Mouse (Mus musculus) gastrocnemius, postnatal 14 days (tissue): ENCODE data around the gene Aknad1. TPM values are rescaled to one million over a fixed set of nuclear protein-coding genes. Genes with fewer than 3 reads are reported as not detected.

ENCODE experiments used
- DNase-seq: peaks from one replicate; pipeline ENCODE4 v3.0.0; 2021; ENCODE audit warnings: mixed read lengths
- intact Hi-C: fragments of 180-260 bp; cut with DNase I; formaldehyde crosslinking; loops from one replicate; pipeline ENCODE4 v1.15.1; 2025; ENCODE audit warnings: low total_unique reads
- total RNA-seq, 2 experiments: library from RNA; stranded (reverse); gene quantifications; 2 replicates each; pipeline ENCODE4 v1.2.3; 2021

Aknad1 gene
- total RNA-seq, 2 experiments from 2014 or later = 0.12 TPM; not detected in 1

- DNase-seq = peak; percentile 57
- intact Hi-C loops = no loop called here
Observed at GRCm38 (mm10) chr3:108830493-108830892, 91.0 kb downstream of the Aknad1 start.

- no peak for DNase-seq
- intact Hi-C loops = no loop called here
Observed at GRCm38 (mm10) chr3:108831750-108832149, 92.3 kb downstream of the Aknad1 start.

Other genes with a start within 250 kb of the Aknad1 start
- gene 1700013F07Rik, start 205.5 kb upstream of the Aknad1 start, total RNA-seq = not detected
- under 1 TPM in 1 of 2 experiments, not detected in 1; 0.07 TPM for gene 5330417C22Rik, start 203.1 kb upstream of the Aknad1 start, total RNA-seq
- gene Tmem167b, start 177.2 kb upstream of the Aknad1 start, total RNA-seq = 10 to 100 TPM; 17.7 to 19.7 TPM
- gene Taf13, start 168.0 kb upstream of the Aknad1 start, total RNA-seq = 10 to 100 TPM; 16.8 to 20.1 TPM
- gene Wdr47, start 148.4 kb upstream of the Aknad1 start, total RNA-seq = 1 to 10 TPM; 3.3 to 5.8 TPM
- gene Clcc1, start 85.7 kb upstream of the Aknad1 start, total RNA-seq = 10 to 100 TPM; 30.6 to 32.1 TPM
- gene Gpsm2, start 17.3 kb upstream of the Aknad1 start, total RNA-seq = 1 to 10 TPM; 5.6 to 7.9 TPM
- gene Stxbp3, start 100.9 kb downstream of the Aknad1 start, total RNA-seq = 10 to 100 TPM; 25.9 to 29.9 TPM
- gene Fndc7, start 150.3 kb downstream of the Aknad1 start, total RNA-seq = under 1 TPM in 1 of 2 experiments, not detected in 1; 0.08 TPM
- 10 to 100 TPM; 18.6 to 19.5 TPM for gene Prpf38b, start 172.1 kb downstream of the Aknad1 start, total RNA-seq
- not detected for gene Henmt1, start 200.2 kb downstream of the Aknad1 start, total RNA-seq
- gene Gm9857, start 200.8 kb downstream of the Aknad1 start, total RNA-seq = not detected